Mouse (Mus musculus) lung, postnatal 0 days (tissue): ENCODE measurements around the gene Gm20547.

Source experiments
- CTCF ChIP-seq: IDR thresholded peaks from 2 replicates; pipeline ENCODE4 v1.5.1; 2016; ENCODE audit warnings: antibody characterized with exemption, mild to moderate bottlenecking
- EP300 ChIP-seq: IDR thresholded peaks from 2 replicates; pipeline ENCODE4 v1.6.1; 2016; ENCODE audit warnings: antibody characterized with exemption, mild to moderate bottlenecking, control low read depth

DNA sequence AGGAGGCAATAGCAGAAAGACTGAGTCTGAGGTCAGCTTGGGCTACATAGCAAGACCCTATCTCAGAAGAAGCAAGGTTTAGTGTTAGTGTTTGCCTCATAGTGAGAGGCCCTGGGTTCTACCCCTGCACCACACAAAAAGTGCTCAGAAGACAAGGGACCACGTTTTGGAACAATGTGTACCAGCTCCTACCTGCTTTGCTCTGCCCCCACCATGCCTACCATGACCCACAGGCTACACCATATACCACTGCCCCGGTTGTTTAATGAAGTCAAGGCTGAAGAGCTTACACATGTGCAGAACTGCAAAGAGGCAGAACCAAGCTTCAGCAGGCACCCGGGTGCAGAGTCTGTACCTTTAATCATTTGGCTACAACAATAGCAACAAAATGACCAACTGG is 74.7 kb downstream of the Gm20547 start:
- no peak for TF ChIP-seq CTCF
- no peak for TF ChIP-seq EP300
